Mouse (Mus musculus): ENCODE measurements around the gene BC029722. TPM values are rescaled to one million over a fixed set of nuclear protein-coding genes. Genes with fewer than 3 reads are reported as not detected.
A peak's percentile ranks its signal among the peaks of the same experiment; 100 is the strongest.

The BC029722 gene
- total RNA-seq, 1 experiment: 7.0 TPM

- Histone ChIP-seq H3K36me3 (ENCODE audit: control insufficient read depth, insufficient read depth, low read length, poor library complexity, severe bottlenecking) (no peaks in the 10 kb centered on the region), H3K4me3 (ENCODE audit: insufficient read depth in 1 of 2, low read depth in 1 of 2, low read length in 2 of 2, poor library complexity in 1 of 2, severe bottlenecking in 1 of 2) (no peak overlapping the region), H3K4me1 (ENCODE audit: control insufficient read depth in 2 of 2, insufficient read depth in 2 of 2, low read length in 2 of 2, poor library complexity in 1 of 2) (peaks cover 0 to 4% of the 10 kb centered on the region in 2 experiments; a peak in 1 of 4 replicates), H3K27ac (ENCODE audit: insufficient read depth, low read depth, low read length, poor library complexity, severe bottlenecking) (no peak overlapping the region), H3K9ac (ENCODE audit: insufficient read depth, low read depth, low read length, poor library complexity, severe bottlenecking) (no peak overlapping the region), H3K9me3 (ENCODE audit: control insufficient read depth, insufficient read depth, low read depth, low read length) (no peaks in the 10 kb centered on the region)
- in situ Hi-C loops (cut with MboI; ENCODE audit: low sequenced_read_pairs in 2 of 2, unreplicated experiment in 2 of 2): loop anchor here in 1 of 2 experiments (10.0 kb wide), 1 partner anchor 272 kb away; no protein-coding TSS in a partner anchor
- no peak for TF ChIP-seq ZNF384 (IDR thresholded peaks at IDR 0.05; ENCODE audit: low read depth, low read length)
- no peak for TF ChIP-seq CHD2 (IDR thresholded peaks at IDR 0.05; ENCODE audit: low read depth, low read length)
- no peak for TF ChIP-seq HCFC1 (IDR thresholded peaks at IDR 0.05; ENCODE audit: borderline replicate concordance, insufficient read depth, low read length)
- TF ChIP-seq MAFK (IDR thresholded peaks at IDR 0.05; ENCODE audit: insufficient read depth, low read depth, low read length): no peak
- TF ChIP-seq ZC3H11A (IDR thresholded peaks at IDR 0.05; ENCODE audit: borderline replicate concordance, low read depth, low read length): no peak
- no peak for DNase-seq (ENCODE audit: low read depth, low spot score)
These were observed 42.2 kb downstream of the BC029722 start for GRCm38 (mm10) chr2:155776824-155777687.

- Histone ChIP-seq H3K27ac (ENCODE audit: insufficient read depth, low read depth, low read length, poor library complexity, severe bottlenecking) (no peak overlapping the region), H3K9ac (ENCODE audit: insufficient read depth, low read depth, low read length, poor library complexity, severe bottlenecking) (peak overlapping the region; percentile 38; the same call in 1 of the 2 replicates)
- in situ Hi-C loops (cut with MboI; ENCODE audit: low sequenced_read_pairs in 2 of 2, unreplicated experiment in 2 of 2): loop anchor here in 1 of 2 experiments (10.0 kb wide), 1 partner anchor 271 kb away; no protein-coding TSS in a partner anchor
These were observed 43.5 kb downstream of the BC029722 start for GRCm38 (mm10) chr2:155775685-155776263.

GRCm38 (mm10) chr2:155774927-155775684 lies 44.1 kb downstream of the BC029722 start, which contains the start of gene Mmp24:
TSS of gene Mmp24 (plus strand) at chr2:155775342.
- no peak for DNase-seq (ENCODE audit: low read depth, low spot score)
- H3K4me1 ChIP-seq (ENCODE audit: control insufficient read depth in 2 of 2, insufficient read depth in 2 of 2, low read length in 2 of 2, poor library complexity in 1 of 2): peaks cover 0 to 4% of the 10 kb centered on the region in 2 experiments; a peak in 1 of 4 replicates
- H3K27ac ChIP-seq (ENCODE audit: insufficient read depth, low read depth, low read length, poor library complexity, severe bottlenecking): no peak within 1 kb of the TSS; the same call in 1 of the 2 replicates
- TF ChIP-seq ZC3H11A (IDR thresholded peaks at IDR 0.05; ENCODE audit: borderline replicate concordance, low read depth, low read length): no peak
- TF ChIP-seq HCFC1 (IDR thresholded peaks at IDR 0.05; ENCODE audit: borderline replicate concordance, insufficient read depth, low read length): no peak
- TF ChIP-seq CHD2 (IDR thresholded peaks at IDR 0.05; ENCODE audit: low read depth, low read length): no peak
- TF ChIP-seq ZNF384 (IDR thresholded peaks at IDR 0.05; ENCODE audit: low read depth, low read length): no peak
- no peak for TF ChIP-seq MAFK (IDR thresholded peaks at IDR 0.05; ENCODE audit: insufficient read depth, low read depth, low read length)
- no peaks in the 10 kb centered on the region for H3K9me3 ChIP-seq (ENCODE audit: control insufficient read depth, insufficient read depth, low read depth, low read length)
- H3K9ac ChIP-seq (ENCODE audit: insufficient read depth, low read depth, low read length, poor library complexity, severe bottlenecking): peak within 1 kb of the TSS; percentile 38; the same call in 1 of the 2 replicates
- peak within 1 kb of the TSS; percentile 66 to 76 for H3K4me3 ChIP-seq (ENCODE audit: insufficient read depth in 1 of 2, low read depth in 1 of 2, low read length in 2 of 2, poor library complexity in 1 of 2, severe bottlenecking in 1 of 2)
- no peaks in the 10 kb centered on the region for H3K36me3 ChIP-seq (ENCODE audit: control insufficient read depth, insufficient read depth, low read length, poor library complexity, severe bottlenecking)
- in situ Hi-C loops (cut with MboI; ENCODE audit: low sequenced_read_pairs in 2 of 2, unreplicated experiment in 2 of 2): loop anchor here in 1 of 2 experiments (10.0 kb wide), 1 partner anchor 270 kb away; no protein-coding TSS in a partner anchor

More at GRCm38 (mm10) chr2:155775685-155776263, 43.5 kb downstream of the BC029722 start:
- Histone ChIP-seq H3K4me3 (ENCODE audit: insufficient read depth in 1 of 2, low read depth in 1 of 2, low read length in 2 of 2, poor library complexity in 1 of 2, severe bottlenecking in 1 of 2) (peak overlapping the region; percentile 66 to 76), H3K9me3 (ENCODE audit: control insufficient read depth, insufficient read depth, low read depth, low read length) (no peaks in the 10 kb centered on the region), H3K4me1 (ENCODE audit: control insufficient read depth in 2 of 2, insufficient read depth in 2 of 2, low read length in 2 of 2, poor library complexity in 1 of 2) (peaks cover 0 to 4% of the 10 kb centered on the region in 2 experiments; a peak in 1 of 4 replicates), H3K36me3 (ENCODE audit: control insufficient read depth, insufficient read depth, low read length, poor library complexity, severe bottlenecking) (no peaks in the 10 kb centered on the region)
- TF ChIP-seq ZNF384 (IDR thresholded peaks at IDR 0.05; ENCODE audit: low read depth, low read length) (no peak), ZC3H11A (IDR thresholded peaks at IDR 0.05; ENCODE audit: borderline replicate concordance, low read depth, low read length) (no peak)
- no peak for DNase-seq (ENCODE audit: low read depth, low spot score)

GRCm38 (mm10) chr2:155774261-155774926 lies 44.8 kb downstream of the BC029722 start:
- H3K4me3 ChIP-seq (ENCODE audit: insufficient read depth in 1 of 2, low read depth in 1 of 2, low read length in 2 of 2, poor library complexity in 1 of 2, severe bottlenecking in 1 of 2): peak overlapping the region; percentile 48 to 76; a peak in 2 of 4 replicates
- no peak overlapping the region; the same call in 1 of the 2 replicates for H3K27ac ChIP-seq (ENCODE audit: insufficient read depth, low read depth, low read length, poor library complexity, severe bottlenecking)
- no peak for TF ChIP-seq CHD2 (IDR thresholded peaks at IDR 0.05; ENCODE audit: low read depth, low read length)
- no peak for TF ChIP-seq HCFC1 (IDR thresholded peaks at IDR 0.05; ENCODE audit: borderline replicate concordance, insufficient read depth, low read length)
- no peak for TF ChIP-seq ZC3H11A (IDR thresholded peaks at IDR 0.05; ENCODE audit: borderline replicate concordance, low read depth, low read length)
- TF ChIP-seq ZNF384 (IDR thresholded peaks at IDR 0.05; ENCODE audit: low read depth, low read length): no peak
- no peak for TF ChIP-seq MAFK (IDR thresholded peaks at IDR 0.05; ENCODE audit: insufficient read depth, low read depth, low read length)
- no peak for DNase-seq (ENCODE audit: low read depth, low spot score)
- in situ Hi-C loops (cut with MboI; ENCODE audit: low sequenced_read_pairs in 2 of 2, unreplicated experiment in 2 of 2): loop anchor here in 1 of 2 experiments (10.0 kb wide), 1 partner anchor 270 kb away; no protein-coding TSS in a partner anchor
- no peak overlapping the region for H3K9ac ChIP-seq (ENCODE audit: insufficient read depth, low read depth, low read length, poor library complexity, severe bottlenecking)
- H3K4me1 ChIP-seq (ENCODE audit: control insufficient read depth in 2 of 2, insufficient read depth in 2 of 2, low read length in 2 of 2, poor library complexity in 1 of 2): peaks cover 0 to 4% of the 10 kb centered on the region in 2 experiments; a peak in 1 of 4 replicates
- H3K9me3 ChIP-seq (ENCODE audit: control insufficient read depth, insufficient read depth, low read depth, low read length): no peaks in the 10 kb centered on the region
- no peaks in the 10 kb centered on the region for H3K36me3 ChIP-seq (ENCODE audit: control insufficient read depth, insufficient read depth, low read length, poor library complexity, severe bottlenecking)
